Mouse (Mus musculus) frontal cortex, adult (tissue): ENCODE measurements around the gene Slc25a15.

Experiments used
- ATAC-seq: cut with Nextera tagmentation; 2 replicates; pipeline ENCODE4 v1.9.2; 2017; ENCODE audit warnings: mild to moderate bottlenecking, moderate library complexity, mixed read lengths; ENCODE audit not compliant: low TSS enrichment

Slc25a15 gene

DNA sequence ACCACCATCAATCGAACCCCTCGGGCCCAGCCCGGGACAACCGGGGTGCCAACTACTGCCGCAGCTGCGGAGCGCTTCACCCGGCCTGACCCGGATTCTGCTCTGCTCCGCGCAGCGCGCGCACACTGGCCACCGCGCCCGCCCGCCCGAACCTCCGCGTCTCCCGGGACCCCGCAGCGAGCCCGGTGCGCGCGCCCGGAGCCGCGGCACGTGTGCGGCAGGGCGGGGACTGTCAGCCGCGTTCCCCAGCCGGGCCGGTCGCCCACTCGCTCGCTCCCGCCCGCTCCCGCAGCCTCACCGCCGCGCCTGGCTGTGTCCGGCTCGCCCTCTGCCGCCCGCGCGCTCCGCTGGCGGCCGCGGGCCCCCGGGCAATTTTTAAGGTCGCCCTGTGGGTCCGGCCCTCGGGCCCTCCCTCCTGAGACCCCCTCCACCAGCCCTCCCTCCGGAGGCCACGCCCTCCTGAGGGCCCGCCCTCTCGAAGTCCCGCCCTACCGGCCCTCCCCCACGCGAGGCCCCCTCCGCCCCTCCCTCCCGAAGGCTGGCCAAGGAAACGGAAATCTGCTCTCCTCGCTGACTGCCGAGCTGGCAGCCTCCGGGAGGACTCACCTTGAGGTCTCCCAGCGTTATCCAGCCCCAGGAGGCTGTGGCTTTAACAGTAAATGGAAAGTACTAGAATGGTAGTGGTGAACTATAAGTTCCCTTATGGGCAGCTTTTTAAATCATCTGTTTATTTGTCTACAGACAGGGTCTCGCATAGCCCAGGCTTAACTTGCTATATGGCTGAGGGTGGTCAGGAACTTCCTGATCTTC is at the start of gene Slc25a15:
Gene Slc25a15 (minus strand): TSS at position 456 of the 810 bp plus-strand sequence.
- peak; percentile 91 for ATAC-seq

DNA sequence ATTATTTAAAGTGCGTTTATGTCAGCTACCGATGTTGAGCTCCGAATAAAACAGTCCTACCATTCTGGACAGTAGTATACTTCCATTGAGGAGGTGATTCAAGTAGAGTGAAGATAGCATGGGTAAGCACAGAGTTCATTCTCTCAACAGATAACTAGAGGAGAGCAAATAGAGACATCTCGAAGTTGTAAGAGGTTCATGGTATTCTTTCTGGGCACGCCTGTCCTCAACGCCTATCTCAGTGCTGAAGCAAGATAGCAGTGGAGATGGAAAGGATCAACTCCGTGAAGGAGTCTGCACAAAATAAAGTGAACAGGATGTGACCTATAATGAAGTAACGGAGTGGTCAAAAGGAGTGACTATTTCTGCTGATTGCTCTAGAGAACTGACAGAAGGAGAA is 13.6 kb upstream of the Slc25a15 start:
- ATAC-seq, result 0 out of 2 replicates have a peak, but pooled peaks have one; percentile 12

DNA sequence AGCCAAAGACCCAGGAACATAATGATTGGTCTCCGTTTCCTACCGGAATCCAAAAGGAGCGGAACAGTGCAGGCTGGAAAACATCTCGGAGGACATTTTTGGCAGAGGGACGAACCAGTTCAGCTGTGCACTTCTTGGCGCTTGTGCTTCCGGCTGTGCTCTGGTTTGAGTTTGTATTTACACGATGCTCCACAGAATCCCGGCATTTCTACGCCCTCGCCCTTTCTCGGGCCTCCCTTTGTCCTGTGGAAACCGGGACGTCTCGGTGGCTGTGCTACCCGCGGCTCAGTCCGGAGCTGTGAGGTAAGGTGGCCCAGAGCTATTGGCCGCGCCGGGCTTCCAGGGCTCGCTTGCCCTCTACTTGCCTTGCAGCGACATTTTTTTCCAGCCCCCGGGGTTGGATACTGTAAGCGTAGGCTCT is 12.9 kb upstream of the Slc25a15 start, which contains the start of gene Mrps31:
Gene Mrps31 (plus strand): TSS at position 80 of the 421 bp plus-strand sequence.
- ATAC-seq, result peak; percentile 94

DNA sequence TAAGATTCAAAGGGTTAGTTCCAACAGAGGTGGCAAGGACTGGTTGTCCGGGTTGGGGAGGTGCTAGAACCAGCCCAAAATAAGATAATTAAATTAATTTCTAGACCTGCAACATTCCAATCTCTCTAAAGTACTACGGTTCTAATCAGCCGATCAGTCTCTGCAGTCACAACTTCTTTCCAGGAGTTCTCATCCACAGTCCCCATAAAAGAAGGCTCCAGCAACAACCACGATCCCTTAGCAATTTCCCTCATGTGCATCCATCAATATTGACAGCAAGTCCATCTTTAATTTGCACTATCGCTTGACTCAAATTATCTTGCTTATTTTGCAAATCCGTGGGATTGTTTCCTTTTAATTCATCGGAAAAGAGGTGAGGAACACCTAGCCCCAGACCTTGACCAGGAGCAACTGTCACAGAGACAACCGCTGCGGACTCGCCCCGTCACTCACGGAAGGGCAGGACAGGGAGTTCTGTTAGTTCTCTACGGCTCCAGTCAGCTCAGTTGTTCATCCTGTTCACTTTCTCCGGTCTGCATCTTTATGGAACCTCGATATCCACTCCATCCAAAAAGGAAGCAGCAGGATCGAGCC is 12.4 kb upstream of the Slc25a15 start:
- peak; percentile 66; the same call in 1 of the 2 replicates for ATAC-seq

- ATAC-seq, result no peak
Observed at GRCm38 (mm10) chr8:22405733-22406132, 7.3 kb upstream of the Slc25a15 start.

- no peak for ATAC-seq
Observed at GRCm38 (mm10) chr8:22403235-22403634, 4.8 kb upstream of the Slc25a15 start.

- ATAC-seq, result no peak
Observed at GRCm38 (mm10) chr8:22400593-22400992, 2.2 kb upstream of the Slc25a15 start.

- ATAC-seq, result peak; percentile 5; the same call in 1 of the 2 replicates
Observed at GRCm38 (mm10) chr8:22399285-22399880, 986 bp upstream of the Slc25a15 start.

- no peak for ATAC-seq
Observed at GRCm38 (mm10) chr8:22397811-22398141, 621 bp downstream of the Slc25a15 start.

- ATAC-seq, result no peak
Observed at GRCm38 (mm10) chr8:22395256-22395655, 3.1 kb downstream of the Slc25a15 start.

- no peak for ATAC-seq
Observed at GRCm38 (mm10) chr8:22394471-22394870, 3.9 kb downstream of the Slc25a15 start.

DNA sequence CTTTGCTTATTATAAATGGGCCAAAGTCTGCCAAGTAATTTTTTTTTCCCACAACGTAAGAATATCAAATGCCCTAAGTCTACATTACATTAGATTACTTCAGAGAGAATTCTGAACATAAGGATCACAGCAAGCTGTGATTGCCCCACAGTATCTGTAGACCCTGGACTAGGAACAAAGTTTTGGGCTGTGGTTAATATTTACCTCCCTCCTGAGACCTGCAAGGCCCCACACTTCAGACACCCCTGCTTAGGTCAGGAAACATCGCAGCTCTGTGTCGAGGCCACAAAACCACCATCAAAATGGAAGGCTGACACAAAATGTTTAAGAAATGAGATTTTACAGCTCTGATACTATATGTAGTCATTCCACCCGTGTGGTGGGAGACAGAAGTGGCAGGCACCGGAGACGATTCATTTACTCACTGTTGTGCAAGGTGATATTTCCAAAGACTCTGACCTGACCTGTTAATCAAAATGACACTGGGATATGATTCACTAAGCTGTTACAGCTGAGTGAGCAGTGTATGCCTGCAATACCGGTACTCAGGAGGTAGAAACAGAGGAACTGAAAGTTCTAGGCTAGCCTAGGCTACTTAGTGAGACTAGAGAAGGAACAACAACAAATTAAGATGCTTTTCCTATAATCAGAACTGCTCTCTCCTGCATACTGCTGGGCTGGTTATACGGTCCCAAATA is 7.5 kb downstream of the Slc25a15 start:
- ATAC-seq, result no peak

GRCm38 (mm10) chr8:22389874-22390273 is 8.5 kb downstream of the Slc25a15 start:
- no peak for ATAC-seq

DNA sequence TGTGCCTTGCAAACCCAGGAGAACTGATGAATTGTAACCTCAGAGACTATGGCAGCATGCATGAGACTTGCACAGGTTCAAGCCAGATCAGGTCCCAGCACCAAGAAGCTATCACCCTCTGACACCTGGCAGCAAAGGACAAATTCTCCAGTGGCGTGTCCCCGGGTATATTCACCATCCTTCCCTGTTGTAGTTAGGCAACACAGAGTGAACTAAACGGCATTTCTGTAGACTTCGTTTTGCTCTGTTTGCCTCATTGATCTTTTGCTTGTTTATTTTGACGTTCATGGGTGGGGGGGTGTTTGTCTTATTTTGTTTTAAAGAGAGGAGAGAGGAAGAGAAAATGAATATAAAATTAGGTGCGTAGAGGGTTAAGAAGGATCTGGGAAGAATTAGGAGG is 13.2 kb downstream of the Slc25a15 start:
- ATAC-seq, result no peak

GRCm38 (mm10) chr8:22382824-22383595 is 15.4 kb downstream of the Slc25a15 start:
- ATAC-seq, result no peak

GRCm38 (mm10) chr8:22380934-22381333 is 17.5 kb downstream of the Slc25a15 start:
- peak; percentile 88 for ATAC-seq

GRCm38 (mm10) chr8:22376903-22377302 is 21.5 kb downstream of the Slc25a15 start:
- no peak for ATAC-seq

- no peak for ATAC-seq
Observed at GRCm38 (mm10) chr8:22376311-22376710, 22.1 kb downstream of the Slc25a15 start.

DNA sequence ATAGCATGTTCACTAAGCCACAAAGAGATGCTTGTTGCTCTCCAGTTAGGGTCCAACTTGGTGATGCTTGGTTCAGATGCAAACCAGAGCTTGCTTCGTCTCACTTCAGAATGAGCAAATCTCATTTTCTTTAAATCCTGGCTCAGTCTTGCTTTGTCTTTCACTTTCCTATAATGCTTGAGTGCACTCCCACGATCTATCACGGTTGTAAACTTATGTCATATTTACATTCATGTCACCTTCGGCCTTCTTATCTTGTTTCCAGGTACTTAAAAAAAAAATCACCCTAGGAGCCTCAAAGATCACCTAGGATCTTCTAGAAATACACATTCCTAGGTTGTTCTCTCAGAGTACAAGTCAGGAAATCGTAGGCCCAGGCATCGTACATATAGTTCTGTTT is 38.5 kb downstream of the Slc25a15 start:
- ATAC-seq, result no peak

DNA sequence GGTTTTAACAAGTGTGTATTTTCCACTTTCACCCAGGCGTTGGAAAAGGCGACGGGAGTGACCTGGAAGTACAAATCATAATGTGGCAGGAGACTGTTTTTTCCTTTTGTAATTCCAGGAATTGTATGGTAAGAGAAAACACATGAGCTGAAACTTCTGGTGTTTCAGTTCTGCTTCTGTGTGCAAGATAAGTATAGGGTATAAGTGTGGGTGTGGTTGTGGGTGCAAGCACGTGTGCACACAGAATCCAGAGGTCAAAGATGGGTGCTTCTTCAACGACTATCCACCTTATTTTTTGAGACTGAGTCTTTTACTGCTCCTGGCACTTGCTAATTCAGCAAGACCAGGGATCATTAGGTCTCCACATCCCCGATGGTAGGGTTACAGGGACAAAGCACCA is 39.0 kb downstream of the Slc25a15 start:
- ATAC-seq, result no peak

DNA sequence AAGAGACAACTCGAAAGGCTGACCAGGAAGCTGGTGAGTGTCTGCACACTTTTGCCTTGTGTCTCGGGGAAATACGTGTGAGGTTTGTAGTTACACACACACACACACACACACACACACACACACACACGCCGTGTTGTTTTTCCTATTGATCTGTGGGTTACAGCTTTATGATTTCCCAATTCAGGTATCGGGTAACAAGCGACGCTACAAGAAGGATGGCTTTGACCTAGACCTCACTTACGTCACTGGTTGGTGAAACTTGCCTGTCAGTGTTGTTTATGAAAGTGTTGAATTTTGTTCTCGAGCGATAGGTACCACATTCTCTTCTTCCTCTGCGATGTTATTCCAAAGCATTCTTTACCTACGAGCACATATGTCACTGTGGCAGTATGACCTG is 63.0 kb downstream of the Slc25a15 start:
- ATAC-seq, result no peak
